Mouse (Mus musculus) kidney, postnatal 10 days (tissue): ENCODE data around the gene Rhebl1.
"Not testable (repeated sequence)": the region's sequence is repeated elsewhere in the genome, so short reads cannot be mapped to it uniquely, and the experiment has no call there.

Experiments used
- DNase-seq: peaks from one replicate; pipeline ENCODE4 v3.0.0; 2021; ENCODE audit warnings: mixed read lengths

Gene Rhebl1

GRCm38 (mm10) chr15:98893940-98894745 lies at the start of gene Rhebl1:
Rhebl1 (minus strand) TSS chr15:98894540.
- peak; percentile 68 for DNase-seq

GRCm38 (mm10) chr15:98943133-98943532 lies 48.8 kb upstream of the Rhebl1 start:
- DNase-seq, result no peak

DNA sequence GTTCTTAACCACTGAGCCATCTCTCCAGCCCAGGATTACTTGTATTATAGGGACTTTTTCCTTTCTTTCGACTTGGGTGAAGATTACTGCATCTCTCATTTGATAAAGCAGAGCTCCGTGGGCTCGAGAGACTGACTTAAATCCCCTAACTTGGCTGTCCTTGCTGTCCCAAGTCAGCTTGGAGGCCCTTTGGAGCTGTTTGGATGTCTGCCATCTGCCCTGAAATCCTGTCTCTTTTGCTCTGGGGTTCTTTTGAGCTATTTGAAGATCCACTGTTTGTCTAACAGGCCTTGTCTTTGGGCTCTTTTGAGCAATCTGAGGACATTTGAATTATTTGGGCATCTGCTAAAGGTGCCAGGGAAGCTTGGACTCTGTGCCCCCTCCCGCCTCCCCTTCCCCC lies 47.7 kb upstream of the Rhebl1 start:
- peak; percentile 48 for DNase-seq

DNA sequence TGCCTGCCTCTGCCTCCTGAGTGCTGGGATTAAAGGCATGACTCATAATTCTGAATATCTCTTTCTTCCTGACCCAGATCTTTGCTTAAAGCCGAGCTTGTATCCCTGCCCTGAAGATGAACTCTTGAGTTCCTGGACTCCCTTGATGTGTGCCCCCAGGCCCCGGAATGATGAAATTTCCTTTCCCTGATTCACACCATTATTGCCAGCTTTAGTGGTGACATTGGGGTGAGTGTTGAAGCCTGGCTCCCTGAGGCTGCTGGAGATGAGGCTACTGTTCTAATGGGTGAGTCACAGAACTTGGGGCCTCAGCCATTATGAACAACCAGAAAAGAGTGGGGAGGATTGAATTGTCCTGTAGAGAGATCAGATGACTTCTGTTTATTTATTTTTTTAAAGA lies 47.2 kb upstream of the Rhebl1 start:
- DNase-seq, result no peak

DNA sequence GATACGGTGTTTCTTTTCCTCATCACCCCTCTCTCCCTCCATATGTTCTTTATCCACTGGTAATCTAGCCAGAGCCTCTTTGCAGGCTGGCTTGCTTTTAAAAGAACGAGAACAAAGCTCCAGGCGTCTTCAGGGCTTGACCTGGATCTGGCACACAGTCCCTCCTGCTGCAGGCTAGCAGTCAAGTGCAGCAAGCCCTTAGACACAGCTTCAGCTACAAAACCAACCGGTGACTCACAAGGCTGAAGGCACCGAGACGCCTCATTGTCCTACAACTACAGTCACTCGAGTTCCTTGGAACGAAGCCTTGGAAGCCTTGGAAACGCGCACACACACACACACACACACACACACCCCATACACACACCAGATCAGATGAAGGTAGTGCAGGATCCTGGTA lies 46.5 kb upstream of the Rhebl1 start:
- no peak for DNase-seq

- peak; percentile 96 for DNase-seq
These were observed 40.0 kb upstream of the Rhebl1 start, which contains the start of gene Tuba1b for GRCm38 (mm10) chr15:98934217-98934839. Tuba1b (minus strand) TSS chr15:98934565.

- peak; percentile 99 for DNase-seq
These were observed 39.5 kb upstream of the Rhebl1 start for GRCm38 (mm10) chr15:98933833-98934216.

DNA sequence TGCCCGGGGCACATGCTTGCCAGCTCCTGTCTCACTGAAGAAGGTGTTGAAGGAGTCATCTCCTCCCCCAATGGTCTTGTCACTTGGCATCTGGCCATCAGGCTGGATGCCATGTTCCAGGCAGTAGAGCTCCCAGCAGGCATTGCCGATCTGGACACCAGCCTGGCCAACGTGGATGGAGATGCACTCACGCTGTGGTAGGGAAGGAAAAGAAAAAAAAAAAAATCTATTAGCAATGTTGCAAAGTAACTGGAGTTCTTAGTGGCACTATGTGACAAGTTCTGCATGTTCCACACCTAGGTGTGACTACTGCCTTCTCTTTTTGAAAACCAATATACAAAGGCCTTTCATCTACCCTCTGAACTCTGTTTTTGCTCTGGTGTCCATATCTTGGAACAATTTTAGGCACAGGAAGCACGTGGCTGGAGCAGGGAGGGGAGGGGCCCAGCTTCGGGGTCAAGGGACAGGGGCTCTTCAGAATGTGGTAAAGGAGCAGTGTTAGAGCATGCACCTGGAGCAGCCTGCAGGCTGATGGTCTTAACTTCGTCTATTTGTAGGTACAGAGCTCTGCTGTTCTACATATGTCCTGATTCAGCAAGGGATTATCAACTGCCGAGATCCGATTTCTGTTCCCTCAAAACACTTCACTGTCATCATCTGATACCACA lies 38.8 kb upstream of the Rhebl1 start:
- not testable (repeated sequence) for DNase-seq

GRCm38 (mm10) chr15:98930998-98931397 lies 36.7 kb upstream of the Rhebl1 start:
- no peak for DNase-seq

DNA sequence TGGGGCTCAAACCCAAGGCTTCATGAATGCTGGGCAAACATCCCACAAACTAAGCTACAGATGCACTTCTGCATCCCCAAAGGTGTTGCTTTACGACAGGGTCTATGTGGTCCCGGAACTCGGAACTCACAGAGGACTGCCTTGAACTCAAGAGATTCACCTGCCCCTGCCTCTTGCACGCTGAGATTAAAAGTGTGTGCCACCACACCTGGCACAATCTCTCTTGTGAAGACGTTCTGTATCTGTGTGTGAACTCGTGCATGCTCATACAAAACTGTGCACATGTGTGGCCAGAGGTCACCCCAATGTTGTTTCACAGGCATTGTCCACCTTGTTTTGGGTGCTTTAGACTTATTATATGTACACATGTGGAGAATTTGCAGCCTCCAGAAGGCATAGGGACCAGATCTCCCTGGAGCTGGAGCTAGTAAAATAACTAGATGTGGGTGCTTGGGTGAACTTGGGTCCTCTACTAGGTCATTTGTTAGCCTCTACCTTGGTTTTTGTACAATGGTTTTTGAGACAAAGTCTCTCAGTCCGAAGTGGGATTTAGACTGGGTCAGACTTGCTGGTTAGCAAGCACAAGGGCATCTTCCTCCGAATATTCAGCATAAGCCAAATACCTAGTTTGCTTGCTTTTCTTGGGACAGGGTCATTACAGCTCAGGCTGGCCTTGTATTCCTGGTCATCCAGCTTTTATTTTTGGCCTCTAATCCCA lies 35.8 kb upstream of the Rhebl1 start:
- DNase-seq, result no peak

DNA sequence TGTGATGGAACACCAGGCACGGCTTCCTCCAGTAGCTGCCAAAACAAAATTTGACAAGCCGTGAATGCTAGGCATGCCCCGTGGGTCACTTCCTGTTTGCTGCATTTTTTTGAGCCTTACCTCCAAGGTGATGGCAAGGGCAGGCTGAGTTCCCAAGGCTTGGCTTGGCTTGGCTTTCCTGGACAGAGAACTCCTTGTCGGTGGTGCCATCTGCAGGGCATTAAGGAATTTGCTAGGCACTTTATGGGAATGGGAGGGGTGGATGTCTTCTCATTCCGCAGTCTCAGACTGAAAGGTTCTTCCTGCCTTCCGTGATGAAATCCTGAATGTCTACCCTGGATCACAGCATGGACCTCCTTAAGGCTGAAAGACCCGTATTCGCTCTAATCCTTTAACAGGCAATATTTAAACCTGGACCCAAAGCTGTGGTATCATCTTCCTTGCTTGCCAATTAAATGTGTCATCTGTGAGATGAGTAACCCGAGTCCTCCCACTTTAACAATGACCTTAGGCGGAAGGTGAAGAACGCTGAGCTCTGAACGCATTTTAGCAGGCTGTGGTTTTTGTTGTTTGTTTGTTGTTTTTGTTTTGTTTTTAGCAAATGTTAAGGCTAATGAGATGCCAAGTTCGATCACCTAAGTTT lies 34.4 kb upstream of the Rhebl1 start:
- DNase-seq, result peak; percentile 87

DNA sequence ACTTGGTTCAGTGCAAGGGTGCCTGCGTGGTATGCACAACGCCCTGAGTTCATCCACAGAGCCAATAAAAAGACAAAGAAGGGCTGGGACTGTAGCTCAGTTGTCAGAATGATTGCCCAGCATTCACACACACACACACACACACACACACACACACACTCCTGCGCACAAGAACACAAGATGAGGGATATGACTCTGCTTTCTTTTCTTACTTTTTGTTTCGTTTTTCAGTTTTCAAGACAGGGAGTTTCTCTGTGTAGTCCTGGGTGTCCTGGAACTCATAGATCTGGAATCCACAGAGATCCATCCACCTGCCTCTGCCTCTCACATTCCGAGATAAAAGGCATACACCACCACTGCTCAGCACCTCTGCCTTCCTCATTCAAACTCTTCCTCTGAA lies 33.2 kb upstream of the Rhebl1 start:
- no peak for DNase-seq

DNA sequence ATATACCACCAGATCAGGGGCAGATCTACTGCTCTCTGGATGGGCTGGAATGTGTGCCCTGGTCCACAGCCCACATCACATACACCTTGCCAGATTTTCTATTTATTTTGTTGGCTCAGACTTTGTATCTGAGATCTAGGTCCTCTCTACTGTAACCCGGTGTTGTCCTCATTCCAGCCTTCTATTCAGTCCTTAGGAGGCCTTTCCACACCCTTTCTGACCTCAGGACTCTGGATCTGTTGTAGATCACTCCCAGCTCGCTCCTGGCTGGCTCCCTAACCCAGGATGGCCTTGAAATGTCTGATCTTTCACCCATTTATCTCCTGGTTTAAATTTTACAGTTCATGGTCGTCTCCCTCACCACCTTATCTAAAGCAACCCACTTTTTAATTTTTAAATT lies 30.3 kb upstream of the Rhebl1 start:
- DNase-seq, result no peak

- DNase-seq, result no peak
These were observed 28.7 kb upstream of the Rhebl1 start for GRCm38 (mm10) chr15:98923031-98923537.

DNA sequence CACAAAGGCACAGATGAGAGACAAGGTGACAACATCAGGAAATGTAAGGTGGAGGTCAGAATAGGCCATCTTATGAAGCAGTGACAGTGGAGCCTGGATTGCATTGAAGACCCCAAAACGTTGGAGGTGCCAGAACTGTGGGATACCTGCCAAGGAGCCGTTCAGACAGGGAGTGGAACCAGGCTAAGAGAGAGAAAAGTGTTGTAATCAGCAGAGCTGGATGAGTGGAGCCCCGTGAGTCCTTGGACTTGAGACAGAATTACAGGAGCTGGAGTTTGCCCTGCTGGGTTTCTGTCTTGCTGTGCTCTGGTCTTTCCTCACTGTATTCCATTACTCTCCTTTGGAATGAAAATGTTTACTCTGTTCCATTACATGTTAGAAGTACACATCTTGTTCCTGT lies 28.2 kb upstream of the Rhebl1 start:
- peak; percentile 55 for DNase-seq

GRCm38 (mm10) chr15:98921510-98921909 lies 27.2 kb upstream of the Rhebl1 start:
- DNase-seq, result no peak

GRCm38 (mm10) chr15:98918499-98918895 lies 24.2 kb upstream of the Rhebl1 start:
- DNase-seq, result not testable (repeated sequence)

DNA sequence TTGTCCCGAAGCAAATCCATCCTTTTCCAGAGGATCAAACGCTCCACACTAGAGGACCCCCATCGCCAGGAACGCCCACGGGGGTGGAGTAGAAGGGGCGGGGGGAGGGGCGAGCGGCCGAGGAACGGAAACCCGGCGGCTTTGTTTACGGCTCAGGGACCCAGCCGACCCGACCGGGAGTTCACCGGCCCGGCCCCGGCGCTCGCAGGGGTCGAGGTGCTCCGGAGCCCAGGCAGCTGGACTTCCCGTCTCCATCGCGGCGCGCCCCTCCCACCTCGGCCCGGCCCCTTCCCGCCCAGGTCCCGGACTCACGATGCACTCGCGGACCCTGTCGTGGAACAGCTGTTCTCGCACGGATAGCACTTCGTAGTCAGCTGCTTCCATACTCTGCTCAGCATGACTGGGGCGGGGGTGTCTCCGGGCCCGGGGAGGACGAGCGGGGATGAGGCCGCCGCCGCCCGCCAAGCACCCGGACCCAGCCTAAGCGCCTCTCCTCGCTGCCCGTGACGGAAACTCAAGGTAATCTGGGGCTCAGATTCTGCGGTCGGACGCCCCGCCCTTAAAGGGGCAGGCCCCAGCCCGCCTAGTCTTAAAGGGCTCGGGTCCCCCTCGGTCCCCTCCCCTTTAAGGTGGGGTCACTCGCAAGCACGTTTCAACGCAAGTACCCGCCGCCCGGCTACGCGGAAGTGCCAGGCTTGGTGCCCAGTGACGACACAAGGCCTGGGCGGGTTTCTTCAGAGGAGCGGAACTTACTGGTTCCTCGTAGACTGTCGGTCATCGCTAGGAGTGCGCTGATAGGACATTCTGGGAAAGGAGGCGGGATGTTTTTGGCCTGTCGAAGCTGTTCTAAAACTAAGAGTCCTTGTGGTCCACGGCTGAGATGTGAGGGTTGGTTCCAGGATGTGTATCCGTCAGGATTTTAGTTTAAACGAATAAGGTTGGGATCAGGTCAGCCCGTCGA lies 23.5 kb upstream of the Rhebl1 start, which contains the start of gene Lmbr1l:
Gene Lmbr1l (minus strand): TSS at position 694 of the 961 bp plus-strand sequence.
- peak; percentile 99 for DNase-seq

- no peak for DNase-seq
These were observed 22.8 kb upstream of the Rhebl1 start for GRCm38 (mm10) chr15:98917091-98917490.

DNA sequence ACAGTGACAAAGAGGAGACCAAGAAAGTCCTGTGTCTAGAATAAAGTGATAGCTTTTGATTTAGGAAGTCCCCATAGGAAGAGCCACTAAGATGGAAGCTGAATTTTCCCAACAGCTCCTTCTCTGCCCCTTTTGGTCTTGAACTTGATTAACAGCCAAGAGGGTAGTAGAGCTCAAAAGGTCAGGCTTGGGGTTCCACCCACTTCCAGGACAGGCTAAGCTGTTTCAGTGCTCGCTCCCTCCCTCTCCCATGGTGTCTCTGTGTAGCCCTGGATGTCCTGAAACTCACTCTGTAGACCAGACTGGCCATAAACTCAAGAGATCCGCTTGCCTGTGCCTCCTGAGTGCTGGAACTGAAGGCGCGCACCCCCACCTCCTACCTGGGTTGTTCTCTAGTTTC lies 21.7 kb upstream of the Rhebl1 start:
- no peak for DNase-seq

- DNase-seq, result no peak
These were observed 20.6 kb upstream of the Rhebl1 start for GRCm38 (mm10) chr15:98914903-98915302.
